Mouse (Mus musculus): ENCODE measurements around the gene Oas2.
"Not testable (repeated sequence)": the region's sequence is repeated elsewhere in the genome, so short reads cannot be mapped to it uniquely, and the experiment has no call there.

Gene Oas2

GRCm38 (mm10) chr5:120749688-120750087, at the start of gene Oas2:
Oas2 (minus strand) TSS chr5:120749853.
- no peak for DNase-seq (ENCODE audit: low spot score in 2 of 2)

GRCm38 (mm10) chr5:120798943-120799342, 49.3 kb upstream of the Oas2 start:
- not testable (repeated sequence) for DNase-seq (ENCODE audit: low spot score in 2 of 2)

- DNase-seq (ENCODE audit: low spot score in 2 of 2) = not testable (repeated sequence)
Measured at GRCm38 (mm10) chr5:120798147-120798546, 48.5 kb upstream of the Oas2 start.

GRCm38 (mm10) chr5:120795480-120796034, 45.9 kb upstream of the Oas2 start, which contains the start of gene Oas1e:
Oas1e (minus strand) TSS chr5:120795530.
- DNase-seq (ENCODE audit: low spot score in 2 of 2) = not testable (repeated sequence)

- DNase-seq (ENCODE audit: low spot score in 2 of 2) = peak in 1 of 2 experiments; percentile 66
Measured at GRCm38 (mm10) chr5:120793043-120793442, 43.4 kb upstream of the Oas2 start.

GRCm38 (mm10) chr5:120787042-120787441, 37.4 kb upstream of the Oas2 start:
- no peak for DNase-seq (ENCODE audit: low spot score in 2 of 2)

- no peak for DNase-seq (ENCODE audit: low spot score in 2 of 2)
Measured at GRCm38 (mm10) chr5:120782446-120782845, 32.8 kb upstream of the Oas2 start.

- no peak for DNase-seq (ENCODE audit: low spot score in 2 of 2)
Measured at GRCm38 (mm10) chr5:120781646-120782045, 32.0 kb upstream of the Oas2 start.

GRCm38 (mm10) chr5:120779922-120780321, 30.3 kb upstream of the Oas2 start:
- peak in 1 of 2 experiments; percentile 9 for DNase-seq (ENCODE audit: low spot score in 2 of 2)

- no peak for DNase-seq (ENCODE audit: low spot score in 2 of 2)
Measured at GRCm38 (mm10) chr5:120778941-120779340, 29.3 kb upstream of the Oas2 start.

GRCm38 (mm10) chr5:120777478-120777877, 27.8 kb upstream of the Oas2 start, which contains the start of gene Oas3:
Oas3 (minus strand) TSS chr5:120777661.
- no peak for DNase-seq (ENCODE audit: low spot score in 2 of 2)

- DNase-seq (ENCODE audit: low spot score in 2 of 2) = no peak
Measured at GRCm38 (mm10) chr5:120776801-120777200, 27.1 kb upstream of the Oas2 start.

GRCm38 (mm10) chr5:120775287-120775985, 25.8 kb upstream of the Oas2 start:
- DNase-seq (ENCODE audit: low spot score in 2 of 2) = no peak

GRCm38 (mm10) chr5:120769396-120769795, 19.7 kb upstream of the Oas2 start:
- DNase-seq (ENCODE audit: low spot score in 2 of 2) = no peak

GRCm38 (mm10) chr5:120765010-120765409, 15.4 kb upstream of the Oas2 start:
- DNase-seq (ENCODE audit: low spot score in 2 of 2) = no peak

GRCm38 (mm10) chr5:120761901-120762300, 12.2 kb upstream of the Oas2 start:
- no peak for DNase-seq (ENCODE audit: low spot score in 2 of 2)

- no peak for DNase-seq (ENCODE audit: low spot score in 2 of 2)
Measured at GRCm38 (mm10) chr5:120754215-120754614, 4.6 kb upstream of the Oas2 start.

- no peak for DNase-seq (ENCODE audit: low spot score in 2 of 2)
Measured at GRCm38 (mm10) chr5:120752786-120753185, 3.1 kb upstream of the Oas2 start.

GRCm38 (mm10) chr5:120751206-120751605, 1.6 kb upstream of the Oas2 start:
- DNase-seq (ENCODE audit: low spot score in 2 of 2) = no peak

- peak in 1 of 2 experiments; percentile 75 for DNase-seq (ENCODE audit: low spot score in 2 of 2)
Measured at GRCm38 (mm10) chr5:120746451-120746850, 3.2 kb downstream of the Oas2 start.

- peak in 1 of 2 experiments; percentile 19 for DNase-seq (ENCODE audit: low spot score in 2 of 2)
Measured at GRCm38 (mm10) chr5:120742125-120742524, 7.5 kb downstream of the Oas2 start.

- DNase-seq (ENCODE audit: low spot score in 2 of 2) = no peak
Measured at GRCm38 (mm10) chr5:120734380-120734990, 15.2 kb downstream of the Oas2 start.

GRCm38 (mm10) chr5:120733696-120734095, 16.0 kb downstream of the Oas2 start:
- no peak for DNase-seq (ENCODE audit: low spot score in 2 of 2)
